Mouse (Mus musculus): ENCODE data around the gene Mtap.

Gene Mtap

GRCm38 (mm10) chr4:89136906-89137541, at the start of gene Mtap:
Mtap (plus strand) TSS chr4:89137122.
- DNase-seq (ENCODE audit: low spot score in 2 of 2) = peak; percentile 83 to 85

DNA sequence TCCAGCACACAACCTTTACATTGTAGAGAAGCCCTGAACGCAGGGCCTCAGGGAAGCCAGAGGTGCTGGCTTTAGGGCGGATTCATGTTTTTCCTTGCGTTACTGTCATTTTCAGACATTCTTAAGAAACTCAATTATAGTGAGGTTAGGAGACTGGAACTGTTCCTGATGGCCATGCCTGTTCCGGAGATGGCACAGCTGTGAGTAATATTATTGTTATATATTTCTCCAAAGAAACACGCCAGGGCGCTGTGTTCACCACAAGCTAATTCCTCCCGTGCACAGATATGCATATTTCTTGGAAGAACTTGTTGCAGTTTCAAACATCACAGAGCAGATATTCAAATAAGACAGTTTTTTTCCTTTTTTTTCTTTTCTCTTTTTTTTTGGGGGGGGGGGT, 47.8 kb upstream of the Mtap start:
- DNase-seq (ENCODE audit: low spot score in 2 of 2) = no peak

DNA sequence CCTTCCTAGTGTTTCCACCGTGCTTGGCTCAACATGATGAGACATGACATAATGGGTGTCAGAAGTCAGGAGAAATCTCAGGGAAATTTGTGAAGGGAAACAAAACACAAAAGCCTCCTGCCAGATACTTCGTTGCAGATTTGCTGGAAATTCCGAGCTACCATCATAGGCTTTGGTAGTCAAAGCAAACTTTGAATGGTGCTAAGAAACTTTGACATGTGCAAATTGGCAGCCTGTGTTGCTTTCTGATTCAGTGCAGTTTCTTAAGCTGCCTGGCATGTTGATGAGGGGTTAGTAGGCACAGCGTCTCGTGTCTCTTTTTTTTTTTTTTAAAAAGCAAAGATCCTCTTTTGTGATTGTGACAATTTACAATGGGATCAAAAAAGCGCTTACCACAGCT, 46.7 kb upstream of the Mtap start:
- DNase-seq (ENCODE audit: low spot score in 2 of 2) = no peak

- DNase-seq (ENCODE audit: low spot score in 2 of 2) = no peak
These were observed 44.8 kb upstream of the Mtap start for GRCm38 (mm10) chr4:89092153-89092552.

- DNase-seq (ENCODE audit: low spot score in 2 of 2) = no peak
These were observed 42.1 kb upstream of the Mtap start for GRCm38 (mm10) chr4:89094773-89095172.

DNA sequence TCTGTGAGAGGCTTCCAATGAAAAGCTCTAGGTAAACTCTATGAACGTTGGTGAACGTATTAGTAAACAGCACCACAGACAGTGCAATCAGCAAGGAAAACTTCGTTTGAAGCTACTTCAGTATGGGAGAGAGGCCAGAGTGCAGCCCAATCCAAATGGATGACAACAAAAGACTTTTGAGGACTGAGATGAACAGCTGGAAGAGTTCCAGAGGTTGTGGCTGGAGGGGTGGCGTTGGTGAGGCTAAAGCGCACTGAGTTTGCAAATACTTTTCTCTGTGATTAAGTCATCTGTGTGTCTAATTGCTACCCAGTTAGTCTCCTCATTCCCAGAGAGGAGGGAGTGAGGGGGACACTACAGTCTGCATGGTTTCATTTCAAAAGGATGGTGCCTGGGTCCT, 38.7 kb upstream of the Mtap start:
- DNase-seq (ENCODE audit: low spot score in 2 of 2) = no peak

GRCm38 (mm10) chr4:89101276-89101675, 35.6 kb upstream of the Mtap start:
- no peak for DNase-seq (ENCODE audit: low spot score in 2 of 2)

GRCm38 (mm10) chr4:89102283-89102682, 34.6 kb upstream of the Mtap start:
- no peak for DNase-seq (ENCODE audit: low spot score in 2 of 2)

DNA sequence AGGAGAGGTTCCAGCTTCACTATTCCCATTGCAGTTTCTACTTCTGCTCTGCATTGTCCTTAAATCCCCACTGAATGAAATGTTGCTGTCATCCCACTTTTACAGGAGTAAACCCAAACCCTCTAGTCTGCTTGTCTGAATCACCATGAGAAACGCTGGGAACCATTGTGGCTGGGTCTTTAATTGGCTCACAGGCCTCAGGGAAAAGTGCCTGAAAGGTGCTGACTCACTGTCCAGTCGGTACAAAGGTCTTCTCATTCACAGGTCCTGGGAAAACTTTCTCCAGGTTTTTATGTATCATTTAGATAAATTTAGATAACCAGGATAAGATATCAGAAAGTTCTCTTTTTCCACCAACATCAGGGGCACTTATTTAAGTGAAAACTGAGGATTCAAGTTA, 31.4 kb upstream of the Mtap start:
- DNase-seq (ENCODE audit: low spot score in 2 of 2) = no peak

DNA sequence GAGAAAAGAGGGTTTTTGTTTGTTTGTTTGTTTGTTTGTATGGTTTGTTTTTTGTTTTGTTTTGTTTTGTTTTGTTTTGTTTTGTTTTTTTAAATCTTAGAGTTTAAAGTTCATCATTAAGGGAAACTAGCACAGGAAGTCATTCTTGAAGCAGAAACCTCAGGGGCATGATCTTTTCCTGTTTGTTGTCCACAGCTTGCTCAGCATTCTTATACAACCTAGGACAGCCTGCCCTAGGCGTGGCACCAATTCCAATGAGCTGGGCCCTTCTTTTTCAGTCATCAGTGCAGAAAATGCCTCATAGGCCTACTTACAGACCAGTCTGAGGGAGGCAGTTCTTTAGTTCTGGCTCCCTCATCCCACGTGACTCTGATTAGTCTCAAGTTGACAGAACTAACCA, 30.4 kb upstream of the Mtap start:
- DNase-seq (ENCODE audit: low spot score in 2 of 2) = no peak

GRCm38 (mm10) chr4:89112168-89112710, 24.7 kb upstream of the Mtap start:
- DNase-seq (ENCODE audit: low spot score in 2 of 2) = no peak

DNA sequence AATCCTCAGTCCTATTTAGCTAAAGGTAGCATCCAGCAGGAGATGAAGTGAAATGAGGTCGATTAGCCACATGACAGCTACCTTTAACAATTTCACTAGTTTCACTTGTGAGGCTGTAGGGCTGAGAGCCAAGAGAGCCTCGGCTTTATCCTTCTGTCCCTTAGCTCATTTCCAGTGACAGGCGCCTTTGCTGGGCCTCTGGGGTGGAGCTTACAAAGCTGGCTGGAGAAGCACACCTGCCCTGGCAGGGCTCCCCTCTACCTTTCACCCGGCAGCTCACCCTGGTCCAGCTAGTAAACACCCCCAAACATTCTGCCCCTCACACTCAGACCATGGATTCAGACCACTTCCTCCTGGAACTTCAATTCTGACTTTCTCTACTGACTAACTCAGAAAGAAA, 24.1 kb upstream of the Mtap start:
- DNase-seq (ENCODE audit: low spot score in 2 of 2) = no peak

DNA sequence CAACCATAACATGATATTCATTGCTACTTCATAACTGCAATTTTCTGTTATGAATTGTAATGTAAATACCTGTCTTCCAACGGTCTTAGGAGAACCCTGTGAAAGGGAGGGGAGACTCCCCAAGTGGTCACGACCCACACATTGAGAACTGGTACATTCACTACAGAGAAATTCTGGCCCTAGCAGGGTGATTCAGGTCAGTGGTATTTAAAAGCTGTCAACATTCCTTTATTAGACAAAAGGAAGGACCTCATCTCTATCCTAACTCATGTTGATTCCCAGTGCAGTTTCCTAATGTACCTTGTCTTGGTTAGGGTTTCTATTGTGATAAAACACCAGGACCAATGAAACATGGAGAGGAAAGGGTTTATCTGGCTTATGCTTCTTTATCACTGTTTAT, 20.9 kb upstream of the Mtap start:
- DNase-seq (ENCODE audit: low spot score in 2 of 2) = no peak

DNA sequence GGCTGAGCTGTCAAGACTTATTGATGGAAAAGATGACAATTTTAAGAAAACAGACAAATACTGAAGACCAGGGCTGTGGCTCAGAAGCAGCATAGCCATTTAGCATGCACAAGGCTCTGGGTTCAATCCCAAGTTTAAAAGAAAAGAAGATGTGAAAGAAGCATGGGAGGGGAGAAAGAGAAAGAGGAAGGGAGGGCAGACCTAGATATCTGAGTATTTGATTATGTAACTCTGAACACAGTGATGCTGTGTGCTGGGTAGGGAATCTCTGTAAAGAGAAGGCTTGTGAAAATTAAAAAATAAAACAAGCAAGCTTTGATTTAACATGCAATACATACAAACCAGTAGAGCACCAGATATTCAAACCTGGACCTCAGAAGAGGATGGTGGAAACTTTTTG, 17.0 kb upstream of the Mtap start:
- no peak for DNase-seq (ENCODE audit: low spot score in 2 of 2)

- DNase-seq (ENCODE audit: low spot score in 2 of 2) = no peak
These were observed 16.6 kb upstream of the Mtap start for GRCm38 (mm10) chr4:89120353-89120752.

GRCm38 (mm10) chr4:89123446-89124243, 13.3 kb upstream of the Mtap start:
- DNase-seq (ENCODE audit: low spot score in 2 of 2) = no peak

DNA sequence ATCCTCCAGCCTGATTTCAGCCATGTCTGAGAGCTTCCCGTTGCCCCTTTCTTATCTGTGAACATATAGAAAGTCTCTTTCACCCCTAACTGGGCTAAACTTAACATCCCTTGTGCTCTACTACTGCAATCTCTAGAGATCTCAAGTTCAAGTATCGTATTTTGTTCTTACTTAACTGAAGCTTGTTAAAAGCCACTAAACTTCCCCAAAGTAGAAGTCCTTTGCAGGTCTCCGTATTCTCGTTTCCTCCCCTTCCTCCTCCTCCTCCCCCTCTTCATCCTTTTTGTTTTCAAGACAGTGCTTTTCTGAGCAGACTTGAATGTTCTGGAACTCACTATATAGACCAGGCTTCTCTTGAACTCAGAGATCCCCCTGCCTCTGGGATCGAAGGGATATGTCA, 9.2 kb upstream of the Mtap start:
- DNase-seq (ENCODE audit: low spot score in 2 of 2) = no peak

DNA sequence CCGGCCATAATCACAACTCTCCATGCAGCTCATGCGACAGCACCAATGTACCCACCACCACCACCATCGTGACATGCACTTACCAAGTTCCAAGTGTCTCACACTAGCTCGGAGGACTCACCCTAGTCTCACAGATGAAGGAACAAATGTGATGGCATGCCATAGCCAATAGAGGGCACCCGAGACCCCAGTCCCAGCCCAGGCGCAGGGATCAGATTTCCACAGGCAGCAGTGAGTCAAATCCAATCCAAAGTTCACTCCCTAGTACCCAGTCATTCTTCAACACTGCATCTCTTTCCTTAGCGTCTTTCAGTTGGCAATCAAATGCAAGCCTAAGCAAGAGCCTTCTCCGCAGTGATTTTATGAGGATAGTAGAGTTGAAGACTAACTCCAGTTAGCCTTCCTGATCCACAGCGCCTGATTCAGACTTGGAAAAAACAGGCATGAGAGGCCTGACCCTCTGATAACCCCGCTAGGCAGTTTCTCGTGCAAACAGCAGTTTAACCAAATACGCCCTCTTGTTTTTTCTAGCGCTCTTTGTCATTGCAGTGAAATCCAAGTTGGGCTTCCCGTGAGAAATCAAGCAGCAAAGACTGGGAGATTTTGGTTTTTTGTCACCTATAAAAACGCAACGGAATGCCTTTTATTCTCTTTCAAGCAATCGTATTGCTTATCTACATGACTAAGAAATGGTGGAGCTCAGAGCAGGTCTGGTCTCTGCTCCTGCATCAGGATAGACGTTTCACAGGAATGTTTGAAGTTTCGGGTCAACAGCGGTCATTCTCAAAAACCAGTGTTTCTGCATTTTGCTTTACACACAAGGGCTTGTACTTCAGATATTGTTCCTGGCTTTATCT, 8.6 kb upstream of the Mtap start:
- peak; percentile 31 to 48 for DNase-seq (ENCODE audit: low spot score in 2 of 2)

- no peak for DNase-seq (ENCODE audit: low spot score in 2 of 2)
These were observed 8.0 kb upstream of the Mtap start for GRCm38 (mm10) chr4:89128937-89129277.

- peak; percentile 24 to 70 for DNase-seq (ENCODE audit: low spot score in 2 of 2)
These were observed 7.5 kb upstream of the Mtap start for GRCm38 (mm10) chr4:89129311-89129913.

DNA sequence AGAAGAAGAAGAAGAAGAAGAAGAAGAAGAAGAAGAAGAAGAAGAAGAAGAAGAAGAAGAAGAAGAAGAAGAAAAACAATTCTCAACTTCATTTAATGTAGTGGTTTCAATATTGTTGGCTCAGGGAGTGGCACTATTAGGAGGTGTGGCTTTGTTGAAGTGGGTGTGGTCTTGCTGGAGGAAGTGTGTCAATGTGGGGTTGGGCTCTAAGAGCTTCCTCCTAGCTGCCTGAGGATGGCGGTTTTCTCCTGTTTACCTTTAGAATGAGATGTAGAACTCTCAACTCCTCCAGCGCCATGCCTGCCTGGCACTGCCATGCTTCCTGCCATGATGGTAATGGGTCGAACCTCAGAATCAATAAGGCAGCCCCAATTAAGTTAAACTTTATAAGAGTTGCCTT, 5.1 kb upstream of the Mtap start:
- no peak for DNase-seq (ENCODE audit: low spot score in 2 of 2)

DNA sequence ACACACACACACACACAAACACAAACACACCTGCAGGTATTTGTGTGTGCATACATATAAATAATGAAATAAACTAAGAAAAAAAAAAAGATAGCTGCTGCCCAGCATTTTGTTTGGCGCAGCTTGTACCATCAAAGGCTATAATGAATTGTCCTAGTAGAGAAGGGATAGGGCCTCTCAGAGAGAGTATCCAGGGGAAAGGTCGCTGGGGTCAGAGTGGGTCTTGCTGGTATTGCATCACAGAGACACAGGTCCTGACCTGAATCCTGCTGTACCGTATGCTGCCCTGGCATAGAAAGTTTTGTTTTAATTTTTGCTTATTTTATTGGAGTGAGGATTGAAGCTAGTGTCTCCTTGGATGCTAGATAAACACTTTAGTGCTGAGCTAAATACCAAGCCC, 566 bp upstream of the Mtap start:
- no peak for DNase-seq (ENCODE audit: low spot score in 2 of 2)

Measured in heart, adult 9 months (tissue).